Mouse (Mus musculus) skeletal muscle tissue, adult 2 months (tissue): ENCODE results near the gene Skiv2l.
A peak's percentile ranks its signal among the peaks of the same experiment; 100 is the strongest.

Source experiments
- DNase-seq: peaks from one replicate; pipeline ENCODE4 v3.0.0-alpha.2; 2012; ENCODE audit warnings: low read depth, low spot score

Skiv2l gene

DNA sequence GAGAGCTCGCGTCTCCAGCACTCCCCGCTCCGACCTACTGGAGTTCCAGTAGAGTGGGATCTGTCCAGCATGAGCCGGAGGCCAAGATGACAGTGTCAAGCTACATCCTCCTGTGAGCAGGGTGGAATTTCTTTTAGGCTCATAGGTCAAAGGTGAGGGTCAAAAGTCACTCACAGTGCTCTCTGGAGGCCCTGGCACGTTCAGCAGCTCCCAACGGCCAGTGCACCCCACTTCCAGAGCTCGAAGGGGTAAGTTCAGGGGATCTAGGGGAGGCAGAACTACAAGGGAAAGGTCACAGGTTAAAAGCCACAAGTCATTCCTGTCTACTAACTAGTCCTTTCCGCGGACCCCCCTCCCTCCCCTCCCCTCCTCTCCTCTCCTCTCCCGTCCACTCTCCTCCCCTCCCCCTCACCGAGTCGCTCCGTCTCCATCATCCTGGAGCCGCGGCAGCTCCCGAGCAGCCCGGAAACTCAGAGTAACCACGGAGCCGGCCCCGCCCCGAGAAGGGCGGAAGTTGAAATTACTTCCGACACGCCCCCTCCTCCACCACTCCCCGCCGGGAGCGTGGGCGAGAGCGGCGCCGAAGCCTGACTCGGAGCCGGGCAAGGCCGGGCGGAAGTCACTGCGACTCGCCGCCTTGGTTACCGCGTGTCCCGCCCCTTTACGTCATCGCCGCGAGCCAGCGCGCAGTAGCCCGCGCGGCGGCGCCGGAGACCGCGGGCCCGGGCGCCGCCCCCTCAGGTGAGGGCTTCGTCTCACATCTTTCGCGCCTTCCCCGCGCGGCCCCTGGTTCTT lies at the start of gene Skiv2l, which contains the start of gene Nelfe:
Gene Skiv2l, minus strand, starts transcription at position 489 of the 795 bp plus-strand sequence.
Gene Nelfe, plus strand, starts transcription at position 670 of the 795 bp plus-strand sequence.
- DNase-seq: peak; percentile 95

DNA sequence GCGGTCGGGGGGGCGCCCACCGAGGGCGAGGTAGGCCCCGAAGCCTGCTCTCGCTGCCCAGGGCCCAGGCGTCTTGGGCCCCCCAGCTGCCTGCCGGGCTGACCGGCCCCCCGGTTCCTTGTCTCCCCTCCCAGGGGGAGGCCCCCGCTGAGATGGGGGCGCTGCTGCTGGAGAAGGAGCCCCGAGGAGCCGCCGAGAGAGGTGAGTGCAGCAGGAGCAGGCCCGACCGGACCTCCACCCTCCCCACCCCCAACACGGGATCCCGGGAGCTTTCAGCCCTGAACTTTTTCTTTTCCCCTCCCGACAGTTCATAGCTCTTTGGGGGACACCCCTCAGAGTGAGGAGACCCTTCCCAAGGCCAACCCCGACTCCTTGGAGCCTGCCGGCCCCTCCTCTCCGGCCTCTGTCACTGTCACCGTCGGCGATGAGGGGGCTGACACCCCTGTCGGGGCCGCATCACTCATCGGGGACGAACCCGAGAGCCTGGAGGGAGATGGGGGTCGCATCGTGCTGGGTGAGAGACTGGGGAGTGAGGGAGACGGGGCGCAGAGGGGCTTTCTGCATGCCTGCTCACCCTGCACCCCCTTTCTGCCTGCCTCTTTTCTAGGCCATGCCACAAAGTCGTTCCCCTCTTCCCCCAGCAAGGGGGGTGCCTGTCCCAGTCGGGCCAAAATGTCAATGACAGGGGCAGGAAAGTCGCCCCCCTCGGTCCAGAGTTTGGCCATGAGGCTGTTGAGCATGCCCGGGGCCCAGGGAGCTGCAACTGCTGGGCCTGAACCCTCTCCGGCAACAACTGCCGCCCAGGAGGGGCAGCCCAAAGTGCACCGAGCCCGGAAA lies 49.3 kb upstream of the Skiv2l start:
- DNase-seq: no peak

GRCm38 (mm10) chr17:34898706-34899052 lies 48.7 kb upstream of the Skiv2l start:
- no peak for DNase-seq

DNA sequence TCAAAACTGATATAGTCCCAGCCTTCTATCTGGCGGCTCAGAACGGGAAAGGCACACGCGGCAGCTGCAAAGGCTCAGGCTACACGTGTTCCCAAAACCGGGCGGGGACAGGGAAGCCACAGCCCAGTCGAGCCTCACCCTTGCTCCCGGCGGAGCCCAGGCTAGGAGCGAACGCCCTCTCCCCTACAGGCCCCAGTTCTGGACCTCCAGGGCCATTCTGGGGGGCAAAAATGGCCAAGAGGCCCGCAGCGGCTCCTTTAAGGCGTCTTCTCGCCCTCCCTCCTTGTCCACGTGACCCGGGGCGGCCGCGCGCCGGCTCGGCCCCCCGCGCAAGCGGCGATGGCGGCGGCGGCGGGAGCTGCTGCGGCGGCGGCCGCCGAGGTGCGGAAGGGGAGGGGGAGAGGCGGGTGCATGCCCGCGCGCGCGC lies 48.2 kb upstream of the Skiv2l start, which contains the start of the genes C2 and Ehmt2:
Gene C2, minus strand, starts transcription at position 106 of the 427 bp plus-strand sequence.
Gene Ehmt2, plus strand, starts transcription at position 310 of the 427 bp plus-strand sequence.
- peak; percentile 62 for DNase-seq

- DNase-seq: no peak
Measured at GRCm38 (mm10) chr17:34897373-34898159, 47.6 kb upstream of the Skiv2l start.

- DNase-seq: no peak
Measured at GRCm38 (mm10) chr17:34896366-34896765, 46.4 kb upstream of the Skiv2l start.

GRCm38 (mm10) chr17:34895724-34896123 lies 45.7 kb upstream of the Skiv2l start:
- no peak for DNase-seq

DNA sequence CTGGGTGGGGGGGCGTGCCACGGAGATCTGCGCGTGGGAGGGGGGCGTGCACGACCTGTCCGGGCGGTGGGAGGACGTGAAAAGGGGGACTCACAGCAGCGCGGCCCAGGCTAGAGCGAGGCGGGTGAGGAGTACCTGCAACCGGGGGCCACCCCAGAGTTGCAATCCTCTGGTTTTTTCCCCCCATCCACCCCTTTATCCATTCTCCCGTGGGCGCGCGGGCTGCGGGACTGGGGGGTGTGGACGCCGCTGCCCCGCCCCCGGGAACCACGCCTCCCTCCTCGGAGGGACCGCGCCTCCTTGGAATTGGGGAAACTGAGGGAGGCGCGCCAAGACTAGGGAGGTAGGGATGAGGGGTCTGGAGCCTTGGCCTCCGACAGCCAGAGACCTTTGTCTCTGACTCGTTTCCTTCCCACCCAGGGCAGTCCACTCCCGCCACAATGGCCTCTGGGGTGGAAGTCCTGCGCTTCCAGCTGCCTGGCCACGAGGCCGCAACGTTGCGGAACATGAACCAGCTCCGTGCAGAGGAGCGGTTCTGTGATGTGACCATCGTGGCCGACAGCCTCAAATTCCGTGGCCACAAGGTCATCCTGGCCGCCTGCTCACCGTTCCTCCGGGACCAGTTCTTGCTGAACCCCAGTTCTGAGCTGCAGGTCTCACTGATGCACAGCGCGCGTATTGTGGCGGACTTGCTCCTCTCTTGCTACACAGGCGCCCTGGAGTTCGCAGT lies 45.0 kb upstream of the Skiv2l start:
- no peak for DNase-seq

- DNase-seq: peak; percentile 95
Measured at GRCm38 (mm10) chr17:34894074-34894597, 44.1 kb upstream of the Skiv2l start.

GRCm38 (mm10) chr17:34893072-34893824 lies 43.2 kb upstream of the Skiv2l start:
- no peak for DNase-seq

GRCm38 (mm10) chr17:34891377-34891776 lies 41.4 kb upstream of the Skiv2l start:
- no peak for DNase-seq

GRCm38 (mm10) chr17:34890074-34890743 lies 40.2 kb upstream of the Skiv2l start:
- DNase-seq: no peak

GRCm38 (mm10) chr17:34887942-34888341 lies 37.9 kb upstream of the Skiv2l start:
- DNase-seq: no peak

GRCm38 (mm10) chr17:34885615-34886014 lies 35.6 kb upstream of the Skiv2l start:
- no peak for DNase-seq

DNA sequence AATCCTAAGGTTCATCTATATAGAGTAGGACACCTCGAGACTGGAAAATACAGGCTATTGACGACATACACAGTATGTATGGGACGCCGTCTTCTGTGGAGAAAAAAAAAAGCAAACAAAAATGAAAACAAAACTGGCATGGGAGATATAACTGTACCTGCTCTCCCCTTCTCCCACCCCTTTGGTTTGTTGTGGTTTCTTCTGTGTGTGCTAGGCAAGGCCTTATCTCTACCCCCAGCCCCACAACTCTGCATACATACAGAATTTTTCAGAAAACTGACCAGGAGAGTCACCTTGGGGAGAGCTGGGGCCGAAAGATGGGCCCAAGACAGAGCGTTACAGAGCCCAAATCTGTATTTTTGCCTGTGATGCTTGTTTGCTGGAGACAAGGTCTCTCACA lies 34.7 kb upstream of the Skiv2l start:
- no peak for DNase-seq

- no peak for DNase-seq
Measured at GRCm38 (mm10) chr17:34883332-34883731, 33.3 kb upstream of the Skiv2l start.

DNA sequence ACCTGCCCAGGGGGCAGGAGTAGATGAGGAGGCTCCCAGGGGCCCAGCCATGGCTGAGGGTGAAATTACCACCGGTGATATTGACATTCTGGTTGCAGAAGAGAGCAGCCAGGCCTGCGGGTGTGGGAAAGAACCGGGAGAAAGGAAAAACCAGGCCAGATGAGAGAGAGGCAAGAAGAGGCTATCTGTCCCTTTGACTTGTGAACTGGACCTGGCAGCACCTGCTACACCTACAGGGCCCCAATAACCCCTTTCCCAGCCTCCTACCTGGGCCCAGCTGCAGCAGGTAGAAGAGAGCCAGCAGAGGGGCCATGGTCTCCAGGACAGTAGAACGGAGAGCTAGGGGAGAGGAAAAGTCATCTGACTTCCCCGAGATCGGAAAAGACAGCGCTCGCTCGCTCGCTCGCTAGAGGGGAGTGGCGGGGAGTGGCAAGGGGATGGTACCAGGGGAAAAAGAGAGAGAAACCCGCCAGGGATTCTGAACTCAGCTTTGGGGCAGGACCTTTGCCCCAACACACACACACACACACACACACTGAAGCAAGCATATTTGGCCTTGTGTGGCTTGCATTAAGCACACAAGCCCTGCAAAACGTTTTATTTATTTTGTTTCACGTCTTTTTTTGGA lies 31.8 kb upstream of the Skiv2l start, which contains the start of gene Gm20547:
Gene Gm20547, minus strand, starts transcription at position 360 of the 628 bp plus-strand sequence.
- DNase-seq: no peak

DNA sequence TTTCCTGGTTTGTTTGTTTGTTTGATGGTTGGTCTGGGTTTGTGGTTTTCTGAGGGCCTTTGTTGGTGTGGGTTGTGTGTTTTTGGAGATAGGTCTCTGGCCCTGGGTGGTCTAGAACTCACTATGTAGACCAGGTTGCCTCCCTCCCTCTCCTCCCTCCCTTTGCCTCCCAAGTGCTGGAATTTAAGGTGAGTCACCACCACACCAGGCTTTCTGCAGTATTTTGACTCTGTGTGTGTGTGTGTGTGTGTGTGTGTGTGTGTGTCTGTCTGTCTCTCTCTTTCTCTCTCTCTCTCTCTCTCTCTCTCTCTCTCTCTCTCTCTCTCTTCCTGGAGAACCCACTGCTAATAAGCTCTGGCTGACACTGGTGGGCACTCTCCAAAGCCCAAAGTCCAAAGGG lies 31.2 kb upstream of the Skiv2l start:
- DNase-seq: no peak
